Mouse (Mus musculus) hematopoietic stem cell, adult 5-6 weeks (primary cell): ENCODE measurements at regions not wholly inside any gene's neighbourhood (a gene's known extent, or its start where the extent isn't known, plus 50 kb on each side); places are given as distances from the start of the nearest gene placed in this dataset.
A peak's percentile ranks its signal among the peaks of the same experiment; 100 is the strongest.

Source experiments
- ATAC-seq, 2 experiments: fragments of 125-278 bp in 1 of 2; replicated peaks in 1 of 2; 2 replicates each; pipeline ENCODE4 v1.8.0; 2016 to 2017; ENCODE audit warnings: inconsistent platforms in 2 of 2, mild to moderate bottlenecking in 2 of 2, moderate number of reproducible peaks in 2 of 2, low read depth in 1 of 2, moderate TSS enrichment in 1 of 2; ENCODE audit not compliant: low FRiP score in 2 of 2, poor library complexity in 2 of 2, severe bottlenecking in 2 of 2, insufficient read depth in 1 of 2, low TSS enrichment in 1 of 2

DNA sequence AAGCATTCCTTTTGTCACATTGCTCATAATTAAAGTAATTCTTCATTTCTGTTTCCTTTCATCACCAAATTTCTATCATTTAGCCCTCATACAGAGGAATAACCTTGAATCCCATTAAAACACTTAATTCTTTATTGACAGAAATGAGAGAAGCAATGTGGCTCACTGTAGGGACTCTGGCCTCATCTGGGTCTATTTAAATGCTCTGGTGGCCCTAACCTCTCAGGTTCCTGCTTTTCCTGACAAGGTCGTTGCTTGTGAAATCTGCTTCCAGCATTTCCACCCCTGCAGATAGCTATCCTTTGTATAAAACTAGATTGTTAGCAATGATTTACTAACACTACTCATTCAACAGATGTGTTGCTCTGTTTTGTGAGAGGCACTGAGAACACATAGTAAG, 163.6 kb upstream of the Xrcc4 start:
- no peak for ATAC-seq

DNA sequence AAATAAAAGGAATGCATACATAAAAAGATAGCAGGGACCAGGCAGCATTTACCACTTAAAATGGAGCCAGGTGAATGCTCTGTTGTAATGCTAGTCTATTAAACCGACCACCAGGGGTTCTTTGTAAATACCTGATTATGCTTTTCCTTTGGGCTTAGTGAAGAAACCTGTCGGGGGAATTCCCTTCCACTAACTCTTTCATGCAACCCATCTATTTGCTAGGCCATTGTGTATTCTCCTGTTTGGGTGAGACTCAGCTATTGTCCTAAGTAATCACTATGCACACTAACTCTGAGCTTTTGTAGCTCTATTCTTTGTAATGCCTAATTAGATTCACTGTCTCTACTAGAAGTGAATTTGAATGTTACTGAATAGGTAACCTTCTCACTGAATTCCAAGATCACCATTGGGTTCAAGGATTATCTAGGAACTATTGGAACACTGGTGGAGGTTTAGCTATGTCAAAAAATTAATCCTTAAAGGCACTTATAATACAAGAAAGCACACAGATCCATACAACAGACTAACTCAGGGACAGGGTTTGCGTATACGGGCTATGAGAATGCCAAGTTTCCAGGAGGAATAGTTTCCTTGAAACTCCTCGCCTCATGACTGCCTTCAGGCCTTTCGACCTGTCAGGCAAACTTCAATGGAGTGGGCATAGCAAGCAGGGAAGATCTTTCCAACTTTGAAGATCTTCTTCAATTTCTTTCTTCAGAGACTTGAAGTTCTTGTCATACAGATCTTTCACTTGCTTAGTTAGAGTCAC, 156.8 kb upstream of the Xrcc4 start:
- ATAC-seq: no peak

DNA sequence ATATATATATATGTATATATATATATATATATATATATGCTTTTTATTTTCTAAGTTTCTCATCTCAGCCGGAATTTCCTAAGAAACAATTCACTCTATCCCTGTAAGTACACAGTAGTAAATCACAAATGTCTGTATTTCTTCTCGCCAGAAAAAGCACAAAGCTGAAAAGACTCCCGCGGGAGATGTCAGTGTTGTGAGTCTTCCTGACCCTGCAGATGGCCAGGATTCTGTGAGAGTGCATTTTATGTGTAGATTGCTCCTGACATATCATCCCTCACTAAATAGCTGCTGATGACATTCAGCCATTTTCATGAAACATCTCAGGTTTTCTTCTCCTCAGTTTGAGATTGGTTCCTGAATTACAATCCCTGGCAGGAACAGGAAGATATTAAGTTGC, 148.9 kb upstream of the Xrcc4 start:
- no peak for ATAC-seq

DNA sequence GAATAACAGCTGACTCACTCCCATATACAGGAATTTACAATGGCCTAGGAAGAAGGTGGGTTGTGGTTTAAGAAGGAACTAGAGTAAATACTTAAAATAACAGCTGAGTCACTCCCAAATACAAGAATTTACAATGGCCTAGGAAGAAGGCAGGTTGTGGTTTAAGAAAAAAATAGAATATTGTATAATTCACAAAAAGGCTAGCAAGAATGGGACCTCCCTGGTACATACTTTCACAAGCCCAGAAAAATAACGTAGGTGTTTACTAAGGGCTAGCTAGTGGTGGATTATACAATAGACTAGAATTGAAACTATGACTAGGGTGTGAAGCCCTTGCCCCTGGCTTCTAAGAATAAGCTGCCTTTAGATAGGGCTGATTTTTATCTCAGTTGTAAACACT, 144.6 kb upstream of the Xrcc4 start:
- ATAC-seq: peak; percentile 76 to 81

DNA sequence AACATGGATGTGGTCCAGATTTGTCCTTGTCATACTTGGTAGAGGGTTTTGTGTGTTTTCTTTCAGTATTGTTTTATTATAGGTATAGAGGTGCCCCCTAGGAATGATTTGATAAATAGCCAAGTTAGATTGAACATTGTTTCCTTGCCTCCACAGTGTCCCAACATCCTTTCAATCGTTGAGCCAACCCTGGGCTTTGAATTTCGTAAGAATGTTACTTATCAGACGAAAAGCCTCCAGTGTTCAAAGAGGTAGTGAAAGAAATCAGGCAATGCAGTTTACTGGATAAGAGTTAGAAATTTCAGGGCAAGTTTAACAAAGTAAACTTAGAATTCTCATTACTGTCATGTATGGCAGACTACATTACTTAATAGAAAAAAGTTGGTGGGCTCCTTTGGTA, 144.2 kb upstream of the Xrcc4 start:
- peak in 1 of 2 experiments; percentile 25; a peak in 1 of 4 replicates for ATAC-seq

DNA sequence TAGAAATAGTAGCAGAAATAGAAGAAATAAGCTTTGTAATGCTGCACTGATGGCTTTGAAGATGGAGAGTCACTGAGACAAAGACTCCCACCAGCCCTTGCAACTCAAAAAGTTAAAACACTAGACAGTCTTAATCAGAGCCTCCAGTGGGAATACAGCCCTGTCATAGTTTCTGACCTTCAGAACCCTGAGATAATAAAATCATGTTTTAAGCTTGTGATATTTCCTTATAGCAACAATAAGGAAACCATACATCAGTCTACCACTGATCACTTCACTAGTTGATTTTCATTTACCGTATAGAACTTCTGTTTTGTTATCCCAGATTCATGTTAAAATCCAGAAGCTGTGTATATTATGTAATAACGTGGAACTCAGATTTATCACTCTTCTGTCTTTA, 139.7 kb upstream of the Xrcc4 start:
- no peak for ATAC-seq

DNA sequence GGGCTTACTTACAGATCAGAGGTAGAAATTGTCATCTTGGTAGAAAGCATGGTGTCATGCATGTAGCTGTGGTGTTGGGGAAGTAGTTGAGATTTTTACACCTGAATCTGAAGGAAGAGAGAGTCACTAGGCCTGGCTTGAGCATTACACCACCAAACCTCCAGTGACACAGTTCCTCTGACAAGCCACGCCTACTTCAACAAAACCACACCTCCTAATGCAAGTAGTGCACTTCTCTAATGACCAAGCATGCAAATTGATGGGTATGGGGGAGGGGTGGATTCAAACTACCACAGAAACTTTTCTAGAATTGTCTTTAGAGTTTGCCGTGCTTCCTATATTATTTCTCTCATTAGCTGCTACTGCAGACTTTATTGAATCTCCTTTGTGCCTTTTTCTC, 136.8 kb upstream of the Xrcc4 start:
- ATAC-seq: no peak

DNA sequence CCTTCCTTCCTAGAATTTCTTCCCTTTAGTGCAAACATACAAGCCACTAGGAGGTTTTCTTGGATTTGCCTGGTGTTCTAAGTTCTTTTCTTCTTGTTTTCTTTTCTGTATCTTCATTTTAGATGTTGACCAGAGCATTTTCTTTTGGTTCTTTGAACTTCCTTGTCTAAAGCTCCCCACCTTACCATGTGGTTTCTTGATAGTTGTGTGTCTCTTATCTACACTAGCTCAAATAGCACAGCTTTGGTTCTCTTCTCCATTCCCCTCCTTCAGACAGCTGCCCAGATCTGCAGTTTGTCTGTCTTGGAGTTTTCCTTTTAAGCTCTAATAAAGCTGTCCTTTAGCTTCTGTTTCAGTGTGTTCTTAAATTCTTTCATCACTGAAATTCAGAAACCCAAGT, 123.0 kb upstream of the Xrcc4 start:
- no peak for ATAC-seq

DNA sequence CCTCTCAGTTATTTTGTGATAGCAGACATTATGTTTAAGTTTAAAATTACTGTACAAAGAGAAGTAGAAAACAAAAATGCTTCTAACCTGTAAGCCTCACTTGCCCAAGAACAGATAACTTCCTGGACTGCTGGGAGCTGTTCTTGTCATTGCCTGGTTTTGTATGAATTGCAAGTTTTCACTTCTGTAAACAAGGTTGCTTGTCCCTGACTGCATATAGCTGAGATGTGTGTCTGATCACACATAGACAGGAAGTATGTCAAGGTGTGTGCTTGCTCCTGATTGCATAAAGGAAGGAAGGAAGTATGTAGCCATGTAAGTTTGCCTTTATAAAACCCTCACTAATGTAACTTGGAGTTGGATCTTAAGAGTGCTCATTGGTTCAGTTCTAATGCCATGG, 118.5 kb upstream of the Xrcc4 start:
- ATAC-seq: peak; percentile 46 to 58; a peak in 2 of 4 replicates
